Mouse (Mus musculus): ENCODE measurements around the gene Gtf3c6.

GRCm38 (mm10) chr10:40263691-40264090 is 5.8 kb upstream of the Gtf3c6 start:
- TF ChIP-seq POLR2A (IDR thresholded peaks at IDR 0.05; ENCODE audit: extremely low read depth, insufficient read depth, low read length) = no peak
- TF ChIP-seq CTCF (IDR thresholded peaks at IDR 0.05; ENCODE audit: extremely low read depth, insufficient read depth, low read length) = no peak

Data from cortical plate, adult 2 months (tissue).